Mouse (Mus musculus) adrenal gland, adult (tissue): ENCODE measurements around the gene Zfhx2.
A peak's percentile ranks its signal among the peaks of the same experiment; 100 is the strongest.

Experiments
- DNase-seq, 2 experiments: peaks; one replicate each; pipeline ENCODE4 v3.0.0; 2022 to 2023; ENCODE audit warnings: low spot score in 1 of 2; ENCODE audit not compliant: inconsistent age in 2 of 2

The Zfhx2 gene

GRCm38 (mm10) chr14:55106990-55107389 is 14.9 kb upstream of the Zfhx2 start:
- DNase-seq: peak in 1 of 2 experiments; percentile 40

GRCm38 (mm10) chr14:55105836-55106809 is 14.0 kb upstream of the Zfhx2 start, which contains the start of gene Ap1g2:
TSS of gene Ap1g2 (minus strand) at chr14:55106593.
- DNase-seq: peak; percentile 91 to 98

- DNase-seq: no peak
These were observed 13.3 kb upstream of the Zfhx2 start for GRCm38 (mm10) chr14:55105386-55105785.

GRCm38 (mm10) chr14:55104365-55104764 is 12.2 kb upstream of the Zfhx2 start:
- peak in 1 of 2 experiments; percentile 35 for DNase-seq

GRCm38 (mm10) chr14:55102253-55102785 is 10.2 kb upstream of the Zfhx2 start:
- peak in 1 of 2 experiments; percentile 48 for DNase-seq

- peak; percentile 50 to 82 for DNase-seq
These were observed 9.5 kb upstream of the Zfhx2 start for GRCm38 (mm10) chr14:55101592-55101991.

- peak; percentile 21 to 56 for DNase-seq
These were observed 5.9 kb upstream of the Zfhx2 start for GRCm38 (mm10) chr14:55098067-55098466.

- DNase-seq: no peak
These were observed 5.5 kb upstream of the Zfhx2 start for GRCm38 (mm10) chr14:55097646-55098045.

- DNase-seq: no peak
These were observed 4.5 kb upstream of the Zfhx2 start for GRCm38 (mm10) chr14:55096573-55097087.

GRCm38 (mm10) chr14:55095671-55096070 is 3.5 kb upstream of the Zfhx2 start:
- DNase-seq: peak in 1 of 2 experiments; percentile 53

- DNase-seq: no peak
These were observed 3.1 kb upstream of the Zfhx2 start for GRCm38 (mm10) chr14:55095263-55095662.

GRCm38 (mm10) chr14:55094704-55095231 is 2.6 kb upstream of the Zfhx2 start, which contains the start of gene Thtpa:
TSS of gene Thtpa (plus strand) at chr14:55094784.
- DNase-seq: peak; percentile 86 to 96

GRCm38 (mm10) chr14:55093927-55094326 is 1.8 kb upstream of the Zfhx2 start:
- DNase-seq: no peak

- peak; percentile 55 to 80 for DNase-seq
These were observed 787 bp downstream of the Zfhx2 start for GRCm38 (mm10) chr14:55091209-55091865.

GRCm38 (mm10) chr14:55089199-55089947 is 2.8 kb downstream of the Zfhx2 start:
- DNase-seq: peak; percentile 38 to 54

GRCm38 (mm10) chr14:55086009-55086514 is 6.1 kb downstream of the Zfhx2 start:
- no peak for DNase-seq

GRCm38 (mm10) chr14:55085324-55086008 is 6.7 kb downstream of the Zfhx2 start:
- DNase-seq: peak in 1 of 2 experiments; percentile 54

GRCm38 (mm10) chr14:55083481-55083880 is 8.6 kb downstream of the Zfhx2 start:
- DNase-seq: no peak

- DNase-seq: no peak
These were observed 11.0 kb downstream of the Zfhx2 start for GRCm38 (mm10) chr14:55081105-55081504.
